Mouse (Mus musculus): ENCODE measurements around the gene Lrit2. TPM values are rescaled to one million over a fixed set of nuclear protein-coding genes. Genes with fewer than 3 reads are reported as not detected.

Lrit2 gene
- polyA plus RNA-seq, 1 experiment from 2014 or later = not detected

GRCm38 (mm10) chr14:37104747-37105146 lies 37.0 kb downstream of the Lrit2 start:
- Histone ChIP-seq H3K9ac (ENCODE audit: low read length) (no peak overlapping the region), H3K27ac (ENCODE audit: low read length) (no peak overlapping the region), H3K9me3 (ENCODE audit: control insufficient read depth, low read length) (no peaks in the 10 kb centered on the region), H3K4me3 (ENCODE audit: low read length) (no peak overlapping the region), H3K4me1 (replicated peaks; ENCODE audit: control insufficient read depth, insufficient read depth, low read length) (no peaks in the 10 kb centered on the region), H3K36me3 (ENCODE audit: control insufficient read depth, insufficient read depth, low read length) (no peaks in the 10 kb centered on the region), H3K27me3 (ENCODE audit: control insufficient read depth, insufficient read depth, low read depth, low read length) (no peaks in the 10 kb centered on the region), H3K4me2 (ENCODE audit: low read depth, low read length) (no peak overlapping the region)
- 30% methylated on average over 5 of the region's 5 CpGs for WGBS
- ATAC-seq (ENCODE audit: low read depth) = peak; percentile 69; the same call in 1 of the 2 replicates

GRCm38 (mm10) chr14:37105846-37106245 lies 38.1 kb downstream of the Lrit2 start:
- no peak overlapping the region for H3K4me2 ChIP-seq (ENCODE audit: low read depth, low read length)
- ATAC-seq (ENCODE audit: low read depth) = no peak
- H3K36me3 ChIP-seq (ENCODE audit: control insufficient read depth, insufficient read depth, low read length) = no peaks in the 10 kb centered on the region
- no peak overlapping the region for H3K27ac ChIP-seq (ENCODE audit: low read length)
- H3K27me3 ChIP-seq (ENCODE audit: control insufficient read depth, insufficient read depth, low read depth, low read length) = no peaks in the 10 kb centered on the region
- 12% methylated on average over 7 of the region's 7 CpGs for WGBS
- H3K4me1 ChIP-seq (replicated peaks; ENCODE audit: control insufficient read depth, insufficient read depth, low read length) = no peaks in the 10 kb centered on the region
- no peak overlapping the region for H3K4me3 ChIP-seq (ENCODE audit: low read length)
- H3K9me3 ChIP-seq (ENCODE audit: control insufficient read depth, low read length) = no peaks in the 10 kb centered on the region
- no peak overlapping the region for H3K9ac ChIP-seq (ENCODE audit: low read length)

- H3K4me3 ChIP-seq (ENCODE audit: low read length) = no peak overlapping the region
- no peak overlapping the region for H3K27ac ChIP-seq (ENCODE audit: low read length)
- H3K36me3 ChIP-seq (ENCODE audit: control insufficient read depth, insufficient read depth, low read length) = no peaks in the 10 kb centered on the region
- no peak for ATAC-seq (ENCODE audit: low read depth)
- H3K9ac ChIP-seq (ENCODE audit: low read length) = no peak overlapping the region
- H3K4me1 ChIP-seq (replicated peaks; ENCODE audit: control insufficient read depth, insufficient read depth, low read length) = no peaks in the 10 kb centered on the region
- H3K27me3 ChIP-seq (ENCODE audit: control insufficient read depth, insufficient read depth, low read depth, low read length) = no peaks in the 10 kb centered on the region
- no peaks in the 10 kb centered on the region for H3K9me3 ChIP-seq (ENCODE audit: control insufficient read depth, low read length)
- 65% methylated on average over 8 of the region's 8 CpGs for WGBS
- H3K4me2 ChIP-seq (ENCODE audit: low read depth, low read length) = no peak overlapping the region
Observed at GRCm38 (mm10) chr14:37109460-37109859, 41.7 kb downstream of the Lrit2 start.

- Histone ChIP-seq H3K4me2 (ENCODE audit: low read depth, low read length) (no peak overlapping the region), H3K9me3 (ENCODE audit: control insufficient read depth, low read length) (no peaks in the 10 kb centered on the region), H3K27ac (ENCODE audit: low read length) (no peak overlapping the region), H3K4me3 (ENCODE audit: low read length) (no peak overlapping the region), H3K27me3 (ENCODE audit: control insufficient read depth, insufficient read depth, low read depth, low read length) (no peaks in the 10 kb centered on the region), H3K36me3 (ENCODE audit: control insufficient read depth, insufficient read depth, low read length) (no peaks in the 10 kb centered on the region), H3K9ac (ENCODE audit: low read length) (no peak overlapping the region), H3K4me1 (replicated peaks; ENCODE audit: control insufficient read depth, insufficient read depth, low read length) (no peaks in the 10 kb centered on the region)
- 52% methylated on average over 9 of the region's 9 CpGs for WGBS
- no peak for ATAC-seq (ENCODE audit: low read depth)
Observed at GRCm38 (mm10) chr14:37109975-37110374, 42.2 kb downstream of the Lrit2 start.

GRCm38 (mm10) chr14:37110456-37110855 lies 42.7 kb downstream of the Lrit2 start:
- Histone ChIP-seq H3K36me3 (ENCODE audit: control insufficient read depth, insufficient read depth, low read length) (no peaks in the 10 kb centered on the region), H3K9ac (ENCODE audit: low read length) (no peak overlapping the region), H3K4me1 (replicated peaks; ENCODE audit: control insufficient read depth, insufficient read depth, low read length) (no peaks in the 10 kb centered on the region), H3K4me2 (ENCODE audit: low read depth, low read length) (no peak overlapping the region), H3K9me3 (ENCODE audit: control insufficient read depth, low read length) (no peaks in the 10 kb centered on the region), H3K4me3 (ENCODE audit: low read length) (no peak overlapping the region), H3K27ac (ENCODE audit: low read length) (no peak overlapping the region), H3K27me3 (ENCODE audit: control insufficient read depth, insufficient read depth, low read depth, low read length) (no peaks in the 10 kb centered on the region)
- ATAC-seq (ENCODE audit: low read depth) = no peak
- 68% methylated on average over 2 of the region's 2 CpGs for WGBS

- Histone ChIP-seq H3K27ac (ENCODE audit: low read length) (no peak overlapping the region), H3K4me2 (ENCODE audit: low read depth, low read length) (no peak overlapping the region), H3K9ac (ENCODE audit: low read length) (no peak overlapping the region), H3K36me3 (ENCODE audit: control insufficient read depth, insufficient read depth, low read length) (no peaks in the 10 kb centered on the region), H3K4me1 (replicated peaks; ENCODE audit: control insufficient read depth, insufficient read depth, low read length) (no peaks in the 10 kb centered on the region), H3K27me3 (ENCODE audit: control insufficient read depth, insufficient read depth, low read depth, low read length) (no peaks in the 10 kb centered on the region), H3K4me3 (ENCODE audit: low read length) (no peak overlapping the region), H3K9me3 (ENCODE audit: control insufficient read depth, low read length) (no peaks in the 10 kb centered on the region)
- ATAC-seq (ENCODE audit: low read depth) = no peak
Observed at GRCm38 (mm10) chr14:37111371-37111770, 43.6 kb downstream of the Lrit2 start.

DNA sequence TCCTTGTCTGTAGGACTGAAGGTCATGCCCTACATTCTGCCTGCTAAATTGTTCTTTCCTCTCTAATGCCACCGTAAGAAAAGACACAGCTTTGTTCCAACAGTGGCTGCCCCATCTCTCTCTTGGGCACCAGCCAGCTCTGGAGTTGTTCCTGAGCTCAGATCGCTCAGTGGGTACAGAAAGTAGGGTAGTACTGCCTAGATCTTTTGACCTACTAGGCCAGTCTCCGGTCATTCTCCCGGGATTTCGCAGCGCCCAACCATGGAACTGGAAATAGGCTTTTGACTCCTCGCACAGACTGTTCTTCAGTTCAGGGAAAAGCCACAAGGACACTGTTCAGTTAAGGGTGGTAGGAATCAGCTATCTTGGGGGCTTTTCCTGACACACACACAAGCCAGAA lies 45.2 kb downstream of the Lrit2 start:
- no peak for ATAC-seq (ENCODE audit: low read depth)

GRCm38 (mm10) chr14:37113922-37114321 lies 46.2 kb downstream of the Lrit2 start, which contains the start of gene 2610528A11Rik:
Gene 2610528A11Rik (minus strand): TSS chr14:37114022.
- no peak within 1 kb of the TSS for H3K27ac ChIP-seq (ENCODE audit: low read length)
- 48% methylated on average over 3 of the region's 3 CpGs for WGBS
- H3K9ac ChIP-seq (ENCODE audit: low read length) = no peak within 1 kb of the TSS
- H3K27me3 ChIP-seq (ENCODE audit: control insufficient read depth, insufficient read depth, low read depth, low read length) = no peaks in the 10 kb centered on the region
- no peaks in the 10 kb centered on the region for H3K9me3 ChIP-seq (ENCODE audit: control insufficient read depth, low read length)
- no peaks in the 10 kb centered on the region for H3K36me3 ChIP-seq (ENCODE audit: control insufficient read depth, insufficient read depth, low read length)
- no peak for ATAC-seq (ENCODE audit: low read depth)
- no peaks in the 10 kb centered on the region for H3K4me1 ChIP-seq (replicated peaks; ENCODE audit: control insufficient read depth, insufficient read depth, low read length)
- no peak within 1 kb of the TSS for H3K4me3 ChIP-seq (ENCODE audit: low read length)
- no peak within 1 kb of the TSS for H3K4me2 ChIP-seq (ENCODE audit: low read depth, low read length)

More for the DNA sequence above, 45.2 kb downstream of the Lrit2 start:
- Histone ChIP-seq H3K9ac (ENCODE audit: low read length) (no peak overlapping the region), H3K36me3 (ENCODE audit: control insufficient read depth, insufficient read depth, low read length) (no peaks in the 10 kb centered on the region), H3K27me3 (ENCODE audit: control insufficient read depth, insufficient read depth, low read depth, low read length) (no peaks in the 10 kb centered on the region), H3K4me3 (ENCODE audit: low read length) (no peak overlapping the region), H3K4me1 (replicated peaks; ENCODE audit: control insufficient read depth, insufficient read depth, low read length) (no peaks in the 10 kb centered on the region), H3K4me2 (ENCODE audit: low read depth, low read length) (no peak overlapping the region), H3K27ac (ENCODE audit: low read length) (no peak overlapping the region), H3K9me3 (ENCODE audit: control insufficient read depth, low read length) (no peaks in the 10 kb centered on the region)
- 85% methylated on average over 7 of the region's 7 CpGs for WGBS

DNA sequence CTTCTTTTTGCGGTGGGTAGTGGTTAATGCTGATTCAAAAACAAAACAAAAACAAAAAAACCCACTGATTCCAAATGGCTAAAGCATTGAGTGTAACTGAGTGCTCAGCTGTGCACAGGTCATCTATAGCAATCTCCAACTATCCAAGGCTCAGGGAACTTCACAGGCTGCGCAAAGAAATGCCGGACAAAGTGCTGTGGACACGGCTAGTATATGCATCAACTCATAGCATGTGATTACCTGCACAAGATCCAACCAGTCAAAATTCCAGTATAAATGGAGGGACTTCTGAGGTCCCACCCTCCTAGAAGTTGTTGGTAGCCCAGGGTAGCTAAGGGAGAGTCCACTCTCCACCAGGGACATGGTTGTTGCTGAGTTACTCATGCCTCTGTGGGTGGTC lies 51.5 kb downstream of the Lrit2 start:
- Histone ChIP-seq H3K27ac (ENCODE audit: low read length) (no peak overlapping the region), H3K27me3 (ENCODE audit: control insufficient read depth, insufficient read depth, low read depth, low read length) (no peaks in the 10 kb centered on the region), H3K4me2 (ENCODE audit: low read depth, low read length) (no peak overlapping the region), H3K4me3 (ENCODE audit: low read length) (no peak overlapping the region), H3K4me1 (replicated peaks; ENCODE audit: control insufficient read depth, insufficient read depth, low read length) (no peaks in the 10 kb centered on the region), H3K9me3 (ENCODE audit: control insufficient read depth, low read length) (no peaks in the 10 kb centered on the region), H3K9ac (ENCODE audit: low read length) (no peak overlapping the region), H3K36me3 (ENCODE audit: control insufficient read depth, insufficient read depth, low read length) (peaks cover 16% of the 10 kb centered on the region; the same call in 1 of the 2 replicates)
- 94% methylated on average over 4 of the region's 4 CpGs for WGBS
- ATAC-seq (ENCODE audit: low read depth) = no peak

Measured in lung, embryonic 16.5 days (tissue).